Mouse (Mus musculus) kidney, adult 8-10 months (tissue): ENCODE results near the gene Flt1.
A peak's percentile ranks its signal among the peaks of the same experiment; 100 is the strongest.

ENCODE experiments used
- DNase-seq, 2 experiments: peaks; one replicate each; pipeline ENCODE4 v3.0.0; 2022

Flt1 gene

DNA sequence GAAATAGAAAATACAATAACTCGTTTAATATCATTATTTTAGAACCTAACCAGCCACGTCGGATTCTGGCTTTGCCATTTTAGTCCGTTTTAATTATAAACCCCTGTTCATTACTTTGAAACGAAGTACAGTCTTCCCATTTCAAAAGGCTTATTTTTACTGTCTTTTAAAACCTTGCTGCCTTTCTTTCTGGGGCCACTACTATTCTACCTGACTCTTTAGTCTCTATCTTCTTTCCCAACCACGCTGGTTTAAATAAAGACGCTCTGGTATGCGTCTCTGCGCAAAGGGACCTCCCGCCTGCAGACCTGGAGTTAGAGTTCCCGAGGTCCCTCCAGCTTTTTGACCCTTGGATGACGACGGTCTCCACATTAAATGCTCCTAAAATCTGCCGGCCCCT is 1.4 kb downstream of the Flt1 start:
- DNase-seq = no peak

DNA sequence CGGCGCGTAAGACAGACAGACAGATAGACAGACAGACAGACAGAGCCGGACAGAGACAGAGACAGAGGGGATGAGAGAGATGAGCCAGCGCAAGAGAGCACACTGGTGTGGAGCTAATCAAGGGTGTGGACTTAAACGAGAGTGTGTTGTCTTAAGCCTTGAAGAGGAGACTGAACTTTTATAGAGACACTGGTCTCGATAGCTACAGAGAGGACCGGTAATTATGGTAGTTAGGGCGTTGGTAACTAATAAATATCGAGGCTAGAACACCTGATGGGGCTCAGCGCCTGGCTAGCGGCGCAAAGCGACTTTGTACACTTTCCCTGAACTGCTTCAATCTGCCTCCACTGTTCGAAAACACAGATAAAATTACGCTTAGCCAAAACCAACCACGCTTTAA is 2.0 kb downstream of the Flt1 start:
- no peak for DNase-seq

DNA sequence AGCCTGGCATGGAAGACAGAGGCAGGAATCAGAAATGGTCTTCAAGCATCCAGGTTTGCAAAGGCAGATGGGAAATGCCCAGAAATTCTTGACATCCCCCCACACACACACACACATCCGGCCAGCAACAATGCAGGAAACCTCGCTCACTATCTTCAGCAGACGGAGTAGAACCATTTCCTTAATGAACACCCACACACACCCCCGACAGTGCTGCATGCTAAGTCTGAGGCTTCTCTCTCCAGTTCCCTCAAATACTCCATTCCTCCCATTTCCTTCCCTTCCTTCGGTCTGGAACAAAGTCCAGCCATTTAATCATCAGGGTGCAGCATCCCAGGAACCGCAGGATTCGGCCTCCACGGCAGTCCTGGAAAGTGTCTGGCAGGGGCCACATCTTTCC is 4.4 kb downstream of the Flt1 start:
- peak; percentile 20 to 24 for DNase-seq

DNA sequence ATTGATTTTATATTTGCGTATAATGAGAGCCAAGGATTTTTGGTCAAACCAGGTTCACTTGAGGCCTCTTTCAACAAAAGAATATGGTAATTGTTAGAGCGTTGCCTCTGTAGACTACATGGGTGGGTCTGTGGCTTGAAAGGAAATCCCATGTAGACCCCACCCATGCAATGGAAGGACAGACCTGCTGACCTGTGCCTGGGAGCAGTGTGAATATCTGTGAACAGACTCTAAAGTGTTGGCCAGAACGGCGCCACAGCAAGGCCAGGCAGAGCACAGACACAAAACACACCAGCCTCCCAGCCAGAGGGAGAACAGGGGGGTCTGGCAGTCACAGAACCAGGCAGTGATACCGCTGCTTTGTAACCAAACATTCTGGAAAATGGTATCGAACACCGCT is 7.5 kb downstream of the Flt1 start:
- no peak for DNase-seq

DNA sequence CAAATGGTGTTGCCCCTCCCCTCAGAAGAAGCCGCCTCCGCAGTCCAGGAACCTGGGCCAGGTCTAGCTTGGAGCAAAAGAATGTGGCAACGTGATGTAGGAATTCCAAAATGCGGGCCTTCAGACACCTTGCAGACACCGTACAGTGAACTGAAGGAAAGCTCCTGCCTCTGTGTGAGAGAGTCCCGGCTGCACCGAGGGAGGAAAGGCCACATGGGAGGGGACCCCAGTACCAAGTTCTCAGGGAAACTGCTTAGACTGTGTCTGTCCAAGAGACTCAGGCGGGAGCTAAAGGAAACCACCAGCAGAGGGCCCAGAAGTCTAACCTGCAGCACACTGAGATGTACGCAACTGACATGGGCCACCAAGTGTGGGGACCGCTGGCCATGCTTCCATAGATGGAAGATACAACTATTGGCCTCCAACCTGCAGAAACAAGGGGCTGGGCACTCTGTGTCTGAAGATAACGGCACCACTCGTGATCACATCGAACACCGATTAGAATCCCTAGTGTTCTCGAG is 9.1 kb downstream of the Flt1 start:
- no peak for DNase-seq

DNA sequence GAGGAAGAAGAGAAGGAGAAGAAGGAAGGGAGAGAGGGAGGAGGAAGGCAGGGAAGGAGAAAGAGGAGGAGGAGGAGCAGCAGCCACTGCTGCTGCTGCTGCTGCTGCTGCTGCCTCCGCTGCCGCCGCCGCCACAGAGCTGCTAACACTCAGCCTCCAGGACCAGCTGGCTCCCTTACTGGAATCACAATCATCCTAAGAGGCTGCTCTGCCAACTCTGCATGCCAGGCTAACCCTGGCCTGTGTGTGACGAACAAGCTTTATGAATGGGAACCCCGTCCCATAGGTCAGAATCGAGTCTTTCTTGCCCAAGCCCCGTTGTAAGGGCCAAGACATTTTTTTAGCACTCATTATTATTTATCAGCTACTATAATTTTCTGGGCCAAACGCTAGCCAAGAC is 9.5 kb downstream of the Flt1 start:
- DNase-seq = no peak

DNA sequence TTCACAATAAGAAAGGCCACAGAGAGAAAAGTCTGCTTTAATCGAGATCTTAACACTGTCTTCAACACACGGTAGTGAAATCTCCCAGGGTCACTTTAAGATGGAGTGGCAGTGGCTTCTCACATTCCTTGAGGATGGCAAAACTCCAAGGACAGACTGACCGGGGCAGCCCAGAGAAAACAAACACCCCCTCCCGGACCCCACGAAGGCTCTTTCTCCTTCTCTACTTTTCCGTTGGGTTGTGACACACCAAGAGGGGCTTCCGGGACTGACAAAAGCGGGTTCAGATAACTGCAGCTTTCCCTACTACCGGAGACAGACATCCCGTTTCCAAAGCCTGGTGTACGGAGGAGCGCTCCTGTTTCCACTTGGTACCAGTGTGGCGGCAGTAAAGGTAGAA is 10.4 kb downstream of the Flt1 start:
- no peak for DNase-seq

DNA sequence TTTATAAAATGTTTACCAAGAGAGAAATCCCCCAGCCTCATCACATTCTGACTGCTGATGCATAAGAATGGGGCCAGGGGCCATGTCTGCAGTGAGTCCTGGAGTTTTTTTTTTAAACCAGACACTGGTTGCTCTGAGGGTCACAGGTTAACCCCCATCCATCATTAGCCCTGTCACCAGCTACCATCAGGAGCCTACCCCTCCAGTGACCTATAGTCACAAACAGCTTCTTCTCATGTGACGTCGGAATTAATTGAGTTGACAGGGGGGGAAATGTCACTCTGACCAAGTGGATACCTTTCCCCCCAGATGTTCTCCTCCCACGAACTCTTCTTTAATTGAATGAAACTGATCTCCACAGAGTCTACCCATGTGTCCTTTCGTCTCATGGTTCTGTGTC is 17.3 kb downstream of the Flt1 start:
- DNase-seq = no peak

DNA sequence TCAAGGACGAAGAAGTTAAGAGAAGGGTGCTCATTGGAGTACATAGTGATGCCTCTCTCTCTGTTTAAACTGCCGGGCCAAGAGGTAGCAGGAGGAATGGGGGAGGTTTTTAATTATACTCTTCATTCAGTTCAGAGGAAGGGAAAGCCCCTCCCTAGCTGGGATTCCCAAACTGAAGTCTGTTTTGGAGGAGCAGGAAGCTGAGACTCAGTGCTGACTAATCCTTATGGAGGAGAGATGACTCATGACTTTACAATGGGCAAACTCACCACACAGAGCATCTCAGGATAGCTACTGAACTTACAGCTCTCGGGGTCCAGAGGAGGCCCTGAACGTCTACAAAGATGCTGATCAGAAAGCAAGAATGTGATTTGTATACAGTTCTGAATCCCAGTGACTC is 18.3 kb downstream of the Flt1 start:
- no peak for DNase-seq

DNA sequence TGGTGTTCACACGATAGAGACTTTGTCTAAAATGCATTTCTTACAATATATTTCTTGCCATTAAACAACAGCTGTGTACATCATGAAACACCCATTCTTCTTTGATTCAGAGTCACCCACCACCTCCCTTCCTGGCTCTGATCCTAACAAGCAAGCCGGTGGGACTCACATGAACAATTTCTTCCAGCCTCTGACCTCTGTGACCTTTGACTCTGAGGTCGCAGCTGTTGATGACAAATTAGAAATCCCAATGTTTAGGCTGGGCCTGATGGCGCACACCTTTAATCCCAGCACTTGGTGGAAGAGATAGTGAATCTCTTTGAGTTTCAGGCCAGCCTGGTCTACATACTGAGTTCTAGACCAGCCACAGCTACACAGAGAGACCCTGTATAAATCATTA is 20.9 kb downstream of the Flt1 start:
- DNase-seq = no peak

DNA sequence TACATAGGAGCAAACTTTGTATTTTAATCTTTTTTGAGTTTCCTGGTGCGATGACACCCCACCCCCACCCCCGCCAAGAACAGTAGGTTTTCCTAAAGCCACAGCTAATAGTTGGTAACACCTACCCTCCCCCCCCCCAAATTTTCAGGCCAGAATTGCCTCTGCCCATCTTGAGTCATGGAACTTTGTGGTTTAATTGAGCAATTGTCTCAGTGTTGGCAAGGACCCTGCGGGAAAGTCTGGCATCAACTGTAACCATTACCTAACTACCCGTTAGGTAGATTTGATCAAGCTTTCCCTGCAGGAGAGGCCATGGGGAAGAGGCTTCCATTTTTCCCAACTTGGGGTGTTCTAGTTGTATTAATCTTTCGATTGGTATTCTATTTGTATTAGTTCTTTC is 23.4 kb downstream of the Flt1 start:
- no peak for DNase-seq

DNA sequence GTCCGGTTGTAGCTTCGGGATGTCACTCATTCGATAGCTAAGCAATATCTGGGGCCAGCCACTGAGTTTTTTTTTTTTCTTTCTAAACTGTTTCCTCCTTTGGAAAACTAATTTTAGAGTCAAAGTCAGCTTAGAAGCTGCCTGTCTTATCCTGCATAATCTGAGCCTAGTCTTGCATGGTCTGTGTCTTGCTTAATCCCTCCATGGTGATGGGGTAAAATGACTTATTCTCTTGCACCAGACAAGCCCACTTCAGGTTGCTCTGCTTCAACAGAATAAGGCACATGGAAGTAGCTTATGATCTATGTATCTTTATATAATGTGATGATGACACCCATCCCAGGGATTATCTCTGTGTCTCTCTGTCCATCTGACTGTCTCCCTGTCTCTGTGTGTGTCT is 24.8 kb downstream of the Flt1 start:
- no peak for DNase-seq

DNA sequence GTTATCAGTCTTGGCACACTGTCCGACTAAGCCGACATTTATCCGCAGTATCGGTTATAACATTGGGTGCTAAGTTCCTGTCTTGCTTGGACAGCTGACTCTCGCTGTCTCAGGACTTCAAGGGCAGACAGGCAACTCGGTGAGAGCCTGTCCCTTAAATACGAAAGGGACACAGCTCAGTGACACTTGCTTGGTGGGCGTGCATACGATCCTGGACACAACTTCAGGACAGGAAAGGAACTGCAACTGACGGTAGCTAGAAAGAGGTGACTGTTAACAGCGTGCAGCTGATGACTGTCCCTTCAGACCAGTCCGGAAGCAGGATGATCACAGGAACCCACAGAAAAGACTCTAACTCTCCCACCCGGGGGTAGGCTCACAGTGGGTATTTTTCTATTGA is 27.8 kb downstream of the Flt1 start:
- no peak for DNase-seq

DNA sequence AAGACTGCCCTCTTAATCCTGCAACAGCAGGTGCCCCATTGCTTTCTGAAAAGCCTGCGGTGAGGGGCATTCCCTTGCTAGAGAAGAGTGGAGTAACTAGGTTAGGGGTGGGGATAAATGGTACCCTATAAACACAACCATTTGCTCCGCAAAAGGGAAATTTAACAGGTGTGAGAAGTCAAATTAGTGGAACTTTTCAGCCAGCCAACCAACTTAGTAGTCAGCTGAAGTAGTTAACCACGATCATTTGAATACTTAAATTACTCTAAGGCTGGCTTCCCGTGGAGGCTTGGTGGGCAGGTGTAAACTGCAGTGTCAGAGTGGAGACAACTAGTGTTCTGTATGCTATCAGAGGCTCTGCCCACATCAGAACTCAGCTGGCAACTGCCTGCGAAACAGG is 28.6 kb downstream of the Flt1 start:
- no peak for DNase-seq

DNA sequence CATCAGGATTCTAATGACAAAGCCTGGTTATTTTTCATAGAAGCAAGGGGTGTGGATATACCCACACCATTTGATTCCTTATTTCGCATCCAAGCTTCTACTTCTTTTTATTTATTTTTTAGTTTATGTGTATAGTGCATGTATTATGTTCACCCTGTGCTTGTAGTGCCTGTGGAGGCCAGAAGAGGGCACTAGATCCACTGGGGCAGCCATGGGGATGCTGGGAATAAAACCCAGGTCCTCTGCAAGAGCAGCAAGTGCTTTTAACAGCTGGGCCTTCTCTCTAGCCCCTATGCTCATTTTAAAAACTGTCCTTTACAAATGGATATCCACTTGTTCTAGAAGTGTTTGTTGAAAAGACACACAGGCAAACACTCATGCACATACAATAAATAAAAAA is 33.2 kb downstream of the Flt1 start:
- no peak for DNase-seq

DNA sequence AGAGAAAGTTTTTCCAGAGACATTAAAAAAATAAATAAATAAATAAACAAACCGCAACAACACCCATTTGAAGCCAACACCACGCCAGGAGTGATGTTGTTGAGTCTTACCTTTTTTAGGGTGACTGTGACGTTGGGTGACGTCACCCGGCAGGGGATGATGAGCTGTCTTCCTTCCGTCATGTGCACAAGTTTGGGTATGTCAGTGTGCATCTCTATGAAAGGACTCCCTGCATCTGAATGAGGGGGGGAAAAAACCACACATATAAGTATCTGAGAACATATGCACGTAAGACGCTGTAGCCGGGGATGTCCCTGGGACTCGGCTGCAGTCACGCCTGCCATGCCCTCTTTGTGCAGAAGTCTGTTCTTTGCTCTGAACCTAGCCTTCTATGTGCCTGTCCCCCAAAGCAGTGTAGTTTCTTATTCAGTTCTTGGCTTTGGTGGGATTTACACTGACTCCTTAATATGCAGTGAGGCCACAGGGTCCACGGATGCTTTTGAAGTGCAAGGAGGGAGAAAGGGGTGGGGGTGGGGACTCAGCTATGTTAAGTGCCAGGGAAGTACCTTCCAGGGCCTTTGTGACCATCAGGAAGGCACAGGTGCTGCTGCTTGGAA is 42.0 kb downstream of the Flt1 start:
- no peak for DNase-seq

DNA sequence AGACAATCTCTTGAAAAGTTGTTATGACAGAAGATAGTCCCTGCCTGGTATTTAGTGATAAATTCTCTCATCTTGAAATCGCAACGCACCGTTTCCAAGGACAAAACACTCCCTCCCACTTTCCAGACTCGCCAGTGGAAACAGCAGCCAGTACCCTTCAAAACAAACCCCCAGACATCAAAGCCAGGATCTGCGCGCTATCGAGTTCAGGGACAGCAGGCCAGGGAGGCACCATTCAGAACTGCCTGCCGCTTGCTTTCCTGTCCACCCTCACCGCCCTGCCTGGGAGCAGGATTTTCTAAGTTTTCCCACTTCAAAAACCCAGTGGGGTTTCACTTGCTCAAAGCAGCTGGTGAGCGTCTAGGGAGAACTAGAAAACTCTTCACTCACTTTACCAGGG is 44.6 kb downstream of the Flt1 start:
- DNase-seq = no peak

DNA sequence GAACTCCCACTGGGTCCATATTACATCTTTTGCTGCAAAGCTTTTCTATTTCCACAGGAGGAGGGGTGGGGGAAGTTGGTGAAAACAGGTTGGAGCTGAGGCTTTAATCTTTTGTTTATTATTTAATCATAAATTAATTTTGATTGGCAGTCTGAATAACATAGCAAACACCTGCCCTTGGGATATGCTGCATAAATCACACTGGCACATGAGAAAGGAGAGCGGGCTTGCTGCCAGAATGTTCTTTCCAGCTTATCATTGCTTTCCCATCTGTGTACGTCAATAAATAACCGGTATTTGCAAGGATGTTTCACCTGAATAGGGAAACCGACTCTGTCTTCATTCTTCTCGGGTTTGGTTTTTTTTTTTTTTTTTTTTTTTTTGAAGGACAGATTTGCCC is 45.1 kb downstream of the Flt1 start:
- DNase-seq = peak; percentile 11 to 14

DNA sequence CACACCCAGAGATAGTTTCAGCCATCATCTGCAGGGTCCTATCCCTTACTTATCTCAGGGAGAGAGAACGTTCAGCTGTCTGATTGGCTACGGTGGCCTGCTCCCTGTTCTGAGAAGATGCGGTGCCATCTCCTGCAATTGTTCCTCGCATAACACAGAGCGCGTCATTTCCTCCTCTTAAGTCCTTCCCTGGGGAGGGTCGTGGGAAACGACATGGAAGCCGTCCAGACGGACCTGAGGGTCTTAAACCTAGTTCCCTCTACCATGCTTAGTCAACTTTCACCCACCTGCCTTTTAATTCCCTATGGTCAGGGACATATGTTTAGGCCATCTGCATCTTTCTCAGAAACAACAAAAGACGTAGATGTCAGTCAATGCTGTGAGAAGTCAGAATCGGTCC is 46.5 kb downstream of the Flt1 start:
- no peak for DNase-seq

DNA sequence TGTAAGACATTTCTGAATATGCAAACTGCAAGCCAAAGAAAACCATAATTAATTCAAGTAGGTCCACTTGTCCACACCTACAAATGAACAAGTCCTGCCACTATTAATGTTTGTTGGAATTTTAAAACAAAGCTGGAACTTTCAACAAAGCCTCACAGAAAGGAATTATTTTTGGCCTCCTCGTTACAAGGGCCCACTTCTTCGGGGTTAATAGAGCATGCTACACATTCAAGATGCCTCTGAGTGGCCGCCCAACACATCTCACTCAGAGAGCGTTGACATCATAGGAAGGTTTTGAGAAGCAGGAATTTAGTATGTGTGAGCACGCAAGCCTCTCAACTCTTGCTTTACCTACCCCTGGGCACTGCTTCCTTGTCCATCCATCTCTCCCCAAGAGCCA is 50.0 kb downstream of the Flt1 start:
- no peak for DNase-seq

DNA sequence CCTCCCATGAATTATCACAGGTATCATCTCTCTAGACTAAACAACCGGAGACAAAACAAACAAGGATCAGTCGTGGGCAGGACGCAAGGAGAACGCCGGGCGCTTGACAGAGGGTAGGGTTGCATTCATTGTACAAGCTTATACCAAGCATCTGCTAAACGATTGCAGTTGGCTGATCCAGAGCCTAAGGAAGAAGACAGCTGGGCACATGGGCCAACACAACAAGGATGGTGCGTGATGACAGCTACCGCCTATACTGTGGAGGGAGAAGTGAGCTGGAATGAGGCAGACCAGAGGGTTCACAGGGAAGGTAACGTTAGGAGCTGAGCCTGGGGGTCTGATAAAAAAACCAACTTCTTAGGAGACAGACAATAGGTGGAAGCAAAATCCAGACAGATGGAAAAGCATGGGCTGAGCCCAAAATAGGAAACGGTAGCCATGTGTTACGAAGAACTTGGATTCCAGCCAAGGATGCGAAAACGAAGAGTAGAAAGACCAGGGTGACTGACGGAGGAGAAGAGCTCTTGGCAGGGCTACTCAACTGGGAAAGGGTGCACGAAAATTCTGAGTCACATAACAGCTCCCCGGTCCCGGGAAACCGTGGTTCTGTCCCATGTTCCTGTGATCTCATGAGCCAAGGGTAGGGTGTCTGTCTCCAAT is 53.9 kb downstream of the Flt1 start:
- DNase-seq = peak; percentile 15 to 18

DNA sequence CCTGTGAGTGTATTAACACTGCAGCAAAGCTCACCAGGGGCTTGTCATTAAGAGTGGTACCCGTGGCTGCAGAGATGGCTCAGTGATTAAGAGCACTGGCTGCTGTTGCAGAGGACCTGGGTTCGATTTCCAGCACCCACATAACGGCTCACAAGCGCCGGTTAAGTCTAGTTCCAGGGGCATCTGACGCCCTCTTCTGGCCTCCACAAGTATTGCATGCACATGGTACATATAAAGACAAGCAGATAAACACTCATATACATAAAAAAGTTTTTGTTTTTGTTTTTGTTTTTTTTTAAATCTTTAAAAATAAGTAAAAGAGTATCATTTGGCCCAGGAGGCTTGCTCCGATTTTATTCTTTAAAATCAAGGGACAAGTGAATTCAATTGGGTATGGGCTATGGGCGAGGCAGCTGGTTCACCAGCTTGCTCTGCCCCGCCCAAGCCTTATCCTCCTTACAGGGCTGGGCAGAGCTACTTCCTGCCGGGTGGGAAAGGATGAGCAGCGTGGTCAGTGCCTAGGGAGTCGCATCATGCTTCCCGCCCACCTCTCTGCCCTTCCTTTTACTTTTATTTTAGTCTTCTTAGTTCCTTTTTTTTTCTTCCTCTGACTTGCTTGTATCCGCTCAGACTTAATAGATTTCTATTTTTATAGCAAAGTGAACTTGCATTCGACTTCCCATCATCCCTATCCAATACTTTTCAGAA is 57.0 kb downstream of the Flt1 start:
- no peak for DNase-seq

DNA sequence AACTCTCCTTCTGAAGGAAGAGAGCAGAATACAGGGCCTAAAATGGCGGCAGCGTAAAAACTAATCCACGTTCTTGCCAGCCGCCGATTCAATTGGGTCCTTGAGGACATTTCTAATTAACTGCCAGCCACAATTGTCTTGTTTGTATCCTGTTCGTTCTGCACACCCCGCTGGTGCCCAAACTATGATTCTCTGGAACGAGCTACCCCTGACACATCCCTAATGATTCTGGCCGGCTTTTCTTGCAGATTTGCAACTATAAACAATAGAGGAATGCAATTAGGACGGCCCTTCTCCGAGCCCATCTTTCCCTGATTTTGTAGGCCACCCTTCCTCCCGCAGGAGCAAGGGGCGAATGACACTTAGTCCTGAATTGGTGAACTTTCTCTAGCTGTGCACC is 59.9 kb downstream of the Flt1 start:
- no peak for DNase-seq

DNA sequence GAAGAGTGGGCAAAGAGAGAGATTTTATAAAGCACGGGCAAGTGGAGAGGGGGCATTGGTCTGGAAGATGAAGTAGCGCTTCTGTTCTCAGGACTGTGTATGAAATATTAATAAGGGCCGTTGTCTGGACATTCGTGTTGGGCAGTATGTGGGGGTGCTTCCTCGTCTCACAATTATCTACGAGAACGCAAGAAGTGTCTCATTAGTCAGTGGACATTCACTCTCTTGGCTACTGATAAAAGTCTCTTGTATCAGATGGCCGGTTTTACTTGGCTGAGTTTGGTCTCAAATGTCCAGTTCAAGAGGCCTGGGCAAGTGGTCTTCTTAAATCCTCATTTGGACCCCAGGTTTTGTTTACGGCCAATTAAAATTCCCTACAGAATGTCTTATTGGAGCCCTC is 60.4 kb downstream of the Flt1 start:
- DNase-seq = no peak

DNA sequence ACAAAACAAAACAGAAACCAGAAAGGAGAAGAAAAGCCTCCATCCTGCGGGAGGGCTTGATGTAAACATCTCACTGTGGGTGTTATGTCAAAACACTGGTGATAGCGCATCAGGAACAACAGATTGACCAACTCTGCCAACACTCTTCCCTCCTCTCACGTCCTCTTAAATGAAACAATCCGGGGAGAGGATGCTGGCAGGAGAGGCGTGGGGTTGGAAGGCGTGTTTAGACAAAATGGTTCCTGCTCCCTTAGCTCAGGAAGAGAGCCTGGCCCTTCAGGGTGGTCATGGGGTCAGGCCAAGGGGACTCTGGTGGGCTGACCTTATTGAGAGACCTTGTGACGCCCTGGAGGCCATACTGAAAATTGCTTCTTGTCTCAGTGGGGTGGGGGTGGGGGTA is 65.9 kb downstream of the Flt1 start:
- DNase-seq = no peak
